Mouse (Mus musculus) gastrocnemius, postnatal 14 days (tissue): Measurements from ENCODE around the gene Brca2. TPM values are rescaled to one million over a fixed set of nuclear protein-coding genes. Genes with fewer than 3 reads are reported as not detected.
A peak's percentile ranks its signal among the peaks of the same experiment; 100 is the strongest.

ENCODE experiments used
- DNase-seq: peaks from one replicate; pipeline ENCODE4 v3.0.0; 2021; ENCODE audit warnings: mixed read lengths
- intact Hi-C: fragments of 180-260 bp; cut with DNase I; formaldehyde crosslinking; loops from one replicate; pipeline ENCODE4 v1.15.1; 2025; ENCODE audit warnings: low total_unique reads
- total RNA-seq, 2 experiments: library from RNA; stranded (reverse); gene quantifications; 2 replicates each; pipeline ENCODE4 v1.2.3; 2021

Brca2 gene
- total RNA-seq, 2 experiments from 2014 or later, result 2.7 to 3.1 TPM

- intact Hi-C loops, result no loop called here
- no peak for DNase-seq
These were observed 38.9 kb downstream of the Brca2 start for GRCm38 (mm10) chr5:150561376-150561775.

- DNase-seq, result no peak
- intact Hi-C loops, result no loop called here
These were observed 39.4 kb downstream of the Brca2 start for GRCm38 (mm10) chr5:150561783-150562182.

- no peak for DNase-seq
These were observed 42.0 kb downstream of the Brca2 start for GRCm38 (mm10) chr5:150564426-150564825.

GRCm38 (mm10) chr5:150566226-150566625 is 43.8 kb downstream of the Brca2 start:
- DNase-seq, result no peak
- intact Hi-C loops, result no loop called here

More at GRCm38 (mm10) chr5:150564426-150564825, 42.0 kb downstream of the Brca2 start:
- intact Hi-C loops, result no loop called here

GRCm38 (mm10) chr5:150566971-150567370 is 44.5 kb downstream of the Brca2 start:
- intact Hi-C loops, result no loop called here
- DNase-seq, result no peak

- intact Hi-C loops, result no loop called here
- DNase-seq, result no peak
These were observed 48.2 kb downstream of the Brca2 start for GRCm38 (mm10) chr5:150570496-150571219.

- intact Hi-C loops, result no loop called here
- DNase-seq, result no peak
These were observed 52.0 kb downstream of the Brca2 start for GRCm38 (mm10) chr5:150574403-150574802.

GRCm38 (mm10) chr5:150574885-150575284 is 52.5 kb downstream of the Brca2 start:
- no peak for DNase-seq
- intact Hi-C loops, result no loop called here

GRCm38 (mm10) chr5:150576832-150577231 is 54.4 kb downstream of the Brca2 start:
- intact Hi-C loops, result no loop called here
- DNase-seq, result no peak

GRCm38 (mm10) chr5:150578613-150579171 is 56.3 kb downstream of the Brca2 start:
- intact Hi-C loops, result no loop called here
- DNase-seq, result no peak

- intact Hi-C loops, result no loop called here
- no peak for DNase-seq
These were observed 58.8 kb downstream of the Brca2 start for GRCm38 (mm10) chr5:150581180-150581579.

GRCm38 (mm10) chr5:150583181-150583580 is 60.8 kb downstream of the Brca2 start:
- no peak for DNase-seq
- intact Hi-C loops, result no loop called here

- intact Hi-C loops, result no loop called here
These were observed 61.3 kb downstream of the Brca2 start for GRCm38 (mm10) chr5:150583622-150584336.

GRCm38 (mm10) chr5:150584337-150584729 is 61.9 kb downstream of the Brca2 start:
- intact Hi-C loops, result no loop called here
- no peak for DNase-seq

More at GRCm38 (mm10) chr5:150583622-150584336, 61.3 kb downstream of the Brca2 start:
- DNase-seq, result no peak

- intact Hi-C loops, result no loop called here
- DNase-seq, result no peak
These were observed 67.5 kb downstream of the Brca2 start for GRCm38 (mm10) chr5:150589945-150590344.

GRCm38 (mm10) chr5:150592186-150592903 is 69.9 kb downstream of the Brca2 start:
- no peak for DNase-seq
- intact Hi-C loops, result no loop called here

- intact Hi-C loops, result no loop called here
- no peak for DNase-seq
These were observed 70.7 kb downstream of the Brca2 start for GRCm38 (mm10) chr5:150592904-150593755.

GRCm38 (mm10) chr5:150593756-150594648 is 71.6 kb downstream of the Brca2 start:
- DNase-seq, result peak; percentile 42
- intact Hi-C loops, result no loop called here
